Mouse (Mus musculus): ENCODE measurements around the gene Rxfp2.

GRCm38 (mm10) chr5:150016861-150017260 is 1.6 kb upstream of the Rxfp2 start:
- TF ChIP-seq NELFE (IDR thresholded peaks at IDR 0.05; ENCODE audit: low read depth, low read length) (no peak), MAFK (IDR thresholded peaks at IDR 0.05; ENCODE audit: insufficient replicate concordance, low read length) (no peak), ELF1 (IDR thresholded peaks at IDR 0.05; ENCODE audit: low read depth, low read length) (no peak), USF2 (conservative IDR thresholded peaks at IDR 0.05; ENCODE audit: low read depth, low read length) (no peak), HCFC1 (IDR thresholded peaks at IDR 0.05; ENCODE audit: low read depth, low read length) (no peak), POLR2A (IDR thresholded peaks at IDR 0.05; ENCODE audit: low read depth, low read length) (no peak), ZNF384 (IDR thresholded peaks at IDR 0.05; ENCODE audit: low read depth, low read length) (no peak)
